Mouse (Mus musculus) stomach, postnatal 0 days (tissue): ENCODE data around the gene Slc6a11. TPM values are rescaled to one million over a fixed set of nuclear protein-coding genes. Genes with fewer than 3 reads are reported as not detected.

Experiments used
- ATAC-seq: fragments of 200-750 bp; cut with Nextera tagmentation; 2 replicates; pipeline ENCODE4 v1.8.0; 2017; ENCODE audit not compliant: low FRiP score, low TSS enrichment
- DNase-seq: peaks from one replicate; pipeline ENCODE4 v3.0.0-alpha.2; 2016; ENCODE audit warnings: low spot score
- H3K27ac ChIP-seq: fragments of 300-500 bp; sonication (generic); replicated peaks from 2 replicates; pipeline ENCODE4 v1.5.1; 2014; ENCODE audit warnings: mild to moderate bottlenecking, control low read depth
- H3K27me3 ChIP-seq: fragments of 300-500 bp; sonication (generic); 2 replicates; pipeline ENCODE4 v1.6.1; 2014; ENCODE audit warnings: low read length; ENCODE audit not compliant: control insufficient read depth, insufficient read depth
- H3K36me3 ChIP-seq: fragments of 300-500 bp; sonication (generic); 2 replicates; pipeline ENCODE4 v1.6.1; 2014; ENCODE audit warnings: low read length, mixed read lengths; ENCODE audit not compliant: control insufficient read depth, insufficient read depth
- H3K4me1 ChIP-seq: fragments of 300-500 bp; sonication (generic); replicated peaks from 2 replicates; pipeline ENCODE4 v1.6.1; 2014; ENCODE audit warnings: antibody characterized with exemption; ENCODE audit not compliant: control insufficient read depth, insufficient read depth
- H3K4me2 ChIP-seq: fragments of 300-500 bp; sonication (generic); replicated peaks from 2 replicates; pipeline ENCODE4 v1.6.1; 2014; ENCODE audit warnings: low read depth, mild to moderate bottlenecking, control low read depth, moderate library complexity
- H3K4me3 ChIP-seq: fragments of 300-500 bp; sonication (generic); 2 replicates; pipeline ENCODE4 v1.5.1; 2014; ENCODE audit warnings: low read depth, low read length, control low read depth
- H3K9ac ChIP-seq: fragments of 300-500 bp; sonication (generic); 2 replicates; pipeline ENCODE4 v1.6.1; 2014; ENCODE audit warnings: mild to moderate bottlenecking, low read length, control low read depth, mixed read lengths
- H3K9me3 ChIP-seq: fragments of 300-500 bp; sonication (generic); 2 replicates; pipeline ENCODE4 v1.6.1; 2016; ENCODE audit warnings: low read length; ENCODE audit not compliant: control insufficient read depth
- CTCF ChIP-seq: IDR thresholded peaks from 2 replicates; pipeline ENCODE4 v1.5.1; 2016; ENCODE audit warnings: antibody characterized with exemption, low read depth, mild to moderate bottlenecking, moderate library complexity
- EP300 ChIP-seq: optimal IDR thresholded peaks from 2 replicates; pipeline ENCODE3; 2016; ENCODE audit warnings: antibody characterized with exemption
- WGBS: fragments of 180-500 bp; shearing (Covaris S2); extraction: QIAGEN DNeasy Blood & Tissue Kit; methylation state at CpG from one replicate; pipeline ENCODE4 v1.1.7; 2014; 5-methylcytosine and 5-hydroxymethylcytosine counted together
- polyA plus RNA-seq: library from polyadenylated mRNA; unstranded; fragments of >200 nt; fragmentation: Nextera tagmentation; extraction: Ambion mirVana; gene quantifications from 2 replicates; pipeline ENCODE4 v1.2.1, GENCODE M21; 2015

Gene Slc6a11
- polyA plus RNA-seq, 1 experiment from 2014 or later, result 0.35 TPM

- H3K36me3 ChIP-seq, result no peaks in the 10 kb centered on the region
- ATAC-seq (no peak), DNase-seq (no peak)
- no peak for TF ChIP-seq EP300
- TF ChIP-seq CTCF, result no peak
- H3K4me1 ChIP-seq, result no peaks in the 10 kb centered on the region
- H3K27me3 ChIP-seq, result no peaks in the 10 kb centered on the region
- 74% methylated on average over 3 of the region's 3 CpGs for WGBS
- H3K4me3 ChIP-seq, result no peak overlapping the region
- H3K9ac ChIP-seq, result no peak overlapping the region
- H3K4me2 ChIP-seq, result no peak overlapping the region
- no peaks in the 10 kb centered on the region for H3K9me3 ChIP-seq
- H3K27ac ChIP-seq, result no peak overlapping the region
Observed at GRCm38 (mm10) chr6:114264010-114264409, 133.0 kb downstream of the Slc6a11 start.

- no peaks in the 10 kb centered on the region for H3K27me3 ChIP-seq
- no peak overlapping the region for H3K27ac ChIP-seq
- WGBS, result 41% methylated on average over 5 of the region's 5 CpGs
- H3K36me3 ChIP-seq, result no peaks in the 10 kb centered on the region
- no peak for DNase-seq
- no peak overlapping the region for H3K9ac ChIP-seq
- H3K4me1 ChIP-seq, result no peaks in the 10 kb centered on the region
- H3K4me2 ChIP-seq, result no peak overlapping the region
- no peaks in the 10 kb centered on the region for H3K9me3 ChIP-seq
- TF ChIP-seq EP300 (no peak), CTCF (no peak)
- ATAC-seq, result no peak
- no peak overlapping the region for H3K4me3 ChIP-seq
Observed at GRCm38 (mm10) chr6:114264426-114264825, 133.4 kb downstream of the Slc6a11 start.

GRCm38 (mm10) chr6:114266273-114266672 lies 135.2 kb downstream of the Slc6a11 start:
- Histone ChIP-seq H3K36me3 (no peaks in the 10 kb centered on the region), H3K9me3 (no peaks in the 10 kb centered on the region), H3K27ac (no peak overlapping the region), H3K4me2 (no peak overlapping the region), H3K9ac (no peak overlapping the region), H3K4me1 (no peaks in the 10 kb centered on the region), H3K27me3 (no peaks in the 10 kb centered on the region), H3K4me3 (no peak overlapping the region)
- no peak for ATAC-seq
- TF ChIP-seq CTCF (no peak), EP300 (no peak)
- no peak for DNase-seq

- no peaks in the 10 kb centered on the region for H3K9me3 ChIP-seq
- H3K27me3 ChIP-seq, result no peaks in the 10 kb centered on the region
- no peak for TF ChIP-seq CTCF
- no peak for TF ChIP-seq EP300
- no peak overlapping the region for H3K4me3 ChIP-seq
- no peak overlapping the region for H3K9ac ChIP-seq
- H3K36me3 ChIP-seq, result no peaks in the 10 kb centered on the region
- H3K4me2 ChIP-seq, result no peak overlapping the region
- WGBS, result 34% methylated on average over 4 of the region's 4 CpGs
- DNase-seq (no peak), ATAC-seq (no peak)
- H3K4me1 ChIP-seq, result 0 out of 2 replicates have a peak, but pooled peaks cover 2% of the 10 kb centered on the region
- H3K27ac ChIP-seq, result no peak overlapping the region
Observed at GRCm38 (mm10) chr6:114267979-114268378, 136.9 kb downstream of the Slc6a11 start.

- WGBS, result 67% methylated on average over 2 of the region's 2 CpGs
- TF ChIP-seq CTCF (no peak), EP300 (no peak)
- Histone ChIP-seq H3K27ac (no peak overlapping the region), H3K4me3 (no peak overlapping the region), H3K36me3 (no peaks in the 10 kb centered on the region), H3K4me2 (no peak overlapping the region), H3K27me3 (no peaks in the 10 kb centered on the region), H3K9ac (no peak overlapping the region), H3K4me1 (0 out of 2 replicates have a peak, but pooled peaks cover 2% of the 10 kb centered on the region), H3K9me3 (no peaks in the 10 kb centered on the region)
- no peak for ATAC-seq
- no peak for DNase-seq
Observed at GRCm38 (mm10) chr6:114269589-114269988, 138.5 kb downstream of the Slc6a11 start.

GRCm38 (mm10) chr6:114270799-114271198 lies 139.8 kb downstream of the Slc6a11 start:
- TF ChIP-seq EP300 (no peak), CTCF (no peak)
- H3K4me1 ChIP-seq, result 0 out of 2 replicates have a peak, but pooled peaks cover 2% of the 10 kb centered on the region
- H3K4me2 ChIP-seq, result no peak overlapping the region
- no peak overlapping the region for H3K4me3 ChIP-seq
- H3K9ac ChIP-seq, result no peak overlapping the region
- no peak overlapping the region for H3K27ac ChIP-seq
- H3K9me3 ChIP-seq, result no peaks in the 10 kb centered on the region
- WGBS, result 68% methylated on average over 5 of the region's 5 CpGs
- no peaks in the 10 kb centered on the region for H3K36me3 ChIP-seq
- H3K27me3 ChIP-seq, result no peaks in the 10 kb centered on the region
- DNase-seq (no peak), ATAC-seq (no peak)
